Mouse (Mus musculus): ENCODE results near the gene Bcl2l13. TPM values are rescaled to one million over a fixed set of nuclear protein-coding genes. Genes with fewer than 3 reads are reported as not detected.
"Not testable (repeated sequence)": the region's sequence is repeated elsewhere in the genome, so short reads cannot be mapped to it uniquely, and the experiment has no call there.

Bcl2l13 gene
- total and polyA plus RNA-seq, 3 experiments: 24.6 to 46.6 (median 25.5) TPM

DNA sequence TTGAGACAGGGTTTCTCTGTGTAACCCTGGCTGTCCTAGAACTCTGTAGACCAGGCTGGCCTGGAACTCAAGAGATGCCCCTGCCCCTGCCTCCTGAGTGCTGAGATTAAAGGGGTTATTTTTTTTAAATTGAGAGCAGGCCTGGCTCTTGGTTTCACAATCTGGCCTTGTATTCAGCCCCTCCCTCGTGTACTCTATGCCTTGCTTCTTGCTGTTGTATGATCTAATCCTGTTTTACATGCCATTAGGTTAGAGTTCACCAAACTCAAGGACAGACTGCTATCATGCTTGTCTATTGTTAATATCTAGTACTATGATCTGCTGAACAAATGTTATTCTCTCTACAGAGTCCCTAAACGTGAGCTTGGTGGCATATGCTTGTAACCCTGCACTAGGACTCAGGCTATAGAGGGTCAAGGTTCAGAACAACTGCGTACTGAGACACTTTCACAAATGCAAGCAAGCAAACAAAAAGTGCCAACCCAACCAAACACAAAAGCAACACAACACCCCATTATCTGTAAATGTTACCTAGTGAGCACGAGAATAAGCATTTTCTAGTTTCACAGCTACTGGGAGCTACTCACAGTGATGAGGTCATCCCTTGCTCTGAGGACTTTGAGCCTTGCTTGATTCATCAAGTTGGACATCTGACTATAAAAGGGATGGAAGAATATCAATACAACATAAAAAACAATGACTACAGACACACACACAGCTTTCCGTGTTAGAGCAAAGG is 28.8 kb upstream of the Bcl2l13 start:
- Histone ChIP-seq H3K79me2 (replicated peaks; ENCODE audit: control insufficient read depth, extremely low read depth, insufficient read depth, poor library complexity, severe bottlenecking) (no peaks in the 10 kb centered on the region), H3K36me3 (replicated peaks in 1 of 2; ENCODE audit: control insufficient read depth in 1 of 2, insufficient read depth in 1 of 2, low read length in 1 of 2) (peaks cover 67 to 90% of the 10 kb centered on the region in 2 experiments), H3K4me2 (ENCODE audit: insufficient read depth, low read depth, poor library complexity, severe bottlenecking) (no peak overlapping the region), H3K27ac (ENCODE audit: insufficient read depth, low read depth) (no peak overlapping the region), H3K9ac (ENCODE audit: insufficient read depth, low read depth) (no peak overlapping the region), H3K4me1 (ENCODE audit: control insufficient read depth in 1 of 2, insufficient read depth in 2 of 2) (no peaks in the 10 kb centered on the region), H3K9me3 (replicated peaks; ENCODE audit: low read length) (peaks cover 3% of the 10 kb centered on the region), H3K27me3 (replicated peaks) (no peaks in the 10 kb centered on the region), H3K4me3 (replicated peaks in 1 of 3; ENCODE audit: low read depth in 2 of 3, low read length in 2 of 3, poor library complexity in 1 of 3) (no peak overlapping the region)
- TF ChIP-seq ZMIZ1 (IDR thresholded peaks at IDR 0.05; ENCODE audit: low read depth, low read length) (no peak), KAT2A (IDR thresholded peaks at IDR 0.05; ENCODE audit: insufficient replicate concordance, low read length) (no peak), NELFE (IDR thresholded peaks at IDR 0.05; ENCODE audit: low read depth, low read length) (no peak)
- dilution Hi-C loops (cut with MboI; ENCODE audit: extremely low pct_ligation_motif_present, extremely low pct_unique_long_range_greater_than_20kb, low sequenced_read_pairs) (no loop called here), in situ Hi-C loops (cut with MboI; ENCODE audit: low pct_ligation_motif_present, low pct_unique_long_range_greater_than_20kb, low sequenced_read_pairs) (no loop called here)
- no peak for DNase-seq (ENCODE audit: extremely low read depth)

GRCm38 (mm10) chr6:120807738-120808081 is 28.3 kb upstream of the Bcl2l13 start:
- Histone ChIP-seq H3K4me2 (ENCODE audit: insufficient read depth, low read depth, poor library complexity, severe bottlenecking) (no peak overlapping the region), H3K9ac (ENCODE audit: insufficient read depth, low read depth) (no peak overlapping the region), H3K79me2 (replicated peaks; ENCODE audit: control insufficient read depth, extremely low read depth, insufficient read depth, poor library complexity, severe bottlenecking) (no peaks in the 10 kb centered on the region), H3K27me3 (replicated peaks) (no peaks in the 10 kb centered on the region), H3K36me3 (replicated peaks in 1 of 2; ENCODE audit: control insufficient read depth in 1 of 2, insufficient read depth in 1 of 2, low read length in 1 of 2) (peaks cover 63 to 85% of the 10 kb centered on the region in 2 experiments), H3K4me1 (ENCODE audit: control insufficient read depth in 1 of 2, insufficient read depth in 2 of 2) (no peaks in the 10 kb centered on the region), H3K4me3 (replicated peaks in 1 of 3; ENCODE audit: low read depth in 2 of 3, low read length in 2 of 3, poor library complexity in 1 of 3) (no peak overlapping the region), H3K27ac (ENCODE audit: insufficient read depth, low read depth) (no peak overlapping the region), H3K9me3 (replicated peaks; ENCODE audit: low read length) (peaks cover 3% of the 10 kb centered on the region)
- DNase-seq (ENCODE audit: extremely low read depth): no peak
- in situ Hi-C loops (cut with MboI; ENCODE audit: low pct_ligation_motif_present, low pct_unique_long_range_greater_than_20kb, low sequenced_read_pairs) (no loop called here), dilution Hi-C loops (cut with MboI; ENCODE audit: extremely low pct_ligation_motif_present, extremely low pct_unique_long_range_greater_than_20kb, low sequenced_read_pairs) (no loop called here)
- no peak for TF ChIP-seq JUN (IDR thresholded peaks at IDR 0.05; ENCODE audit: insufficient read depth, low read depth, low read length)
- TF ChIP-seq SMC3 (IDR thresholded peaks at IDR 0.05; ENCODE audit: low read depth, low read length): no peak
- TF ChIP-seq ZC3H11A (IDR thresholded peaks at IDR 0.05; ENCODE audit: low read depth, low read length): no peak
- TF ChIP-seq MXI1 (IDR thresholded peaks at IDR 0.05; ENCODE audit: low read depth, low read length): no peak
- no peak for TF ChIP-seq POLR2A (IDR thresholded peaks at IDR 0.05; ENCODE audit: low read depth, low read length)
- TF ChIP-seq MEF2A (IDR thresholded peaks at IDR 0.05; ENCODE audit: borderline replicate concordance, low read depth, low read length): no peak
- TF ChIP-seq RCOR1 (conservative IDR thresholded peaks at IDR 0.05; ENCODE audit: low read depth, low read length): no peak
- TF ChIP-seq TCF12 (IDR thresholded peaks at IDR 0.05; ENCODE audit: low read depth, low read length): no peak
- no peak for TF ChIP-seq UBTF (IDR thresholded peaks at IDR 0.05; ENCODE audit: low read depth, low read length)
- TF ChIP-seq ETS1 (conservative IDR thresholded peaks at IDR 0.05; ENCODE audit: low read depth, low read length): no peak
- no peak for TF ChIP-seq ZNF384 (IDR thresholded peaks at IDR 0.05; ENCODE audit: low read depth, low read length)
- no peak for TF ChIP-seq USF2 (conservative IDR thresholded peaks at IDR 0.05; ENCODE audit: low read depth, low read length)
- no peak for TF ChIP-seq ZKSCAN1 (IDR thresholded peaks at IDR 0.05; ENCODE audit: borderline replicate concordance, low read depth, low read length)
- TF ChIP-seq SIN3A (IDR thresholded peaks at IDR 0.05; ENCODE audit: low read length): no peak
- TF ChIP-seq BHLHE40 (IDR thresholded peaks at IDR 0.05; ENCODE audit: low read depth, low read length): no peak
- no peak for TF ChIP-seq KAT2A (IDR thresholded peaks at IDR 0.05; ENCODE audit: insufficient replicate concordance, low read length)
- no peak for TF ChIP-seq RAD21 (IDR thresholded peaks at IDR 0.05; ENCODE audit: low read depth, low read length)
- TF ChIP-seq HCFC1 (IDR thresholded peaks at IDR 0.05; ENCODE audit: low read depth, low read length): no peak
- TF ChIP-seq E2F4 (IDR thresholded peaks at IDR 0.05; ENCODE audit: insufficient replicate concordance, low read depth, low read length): no peak

DNA sequence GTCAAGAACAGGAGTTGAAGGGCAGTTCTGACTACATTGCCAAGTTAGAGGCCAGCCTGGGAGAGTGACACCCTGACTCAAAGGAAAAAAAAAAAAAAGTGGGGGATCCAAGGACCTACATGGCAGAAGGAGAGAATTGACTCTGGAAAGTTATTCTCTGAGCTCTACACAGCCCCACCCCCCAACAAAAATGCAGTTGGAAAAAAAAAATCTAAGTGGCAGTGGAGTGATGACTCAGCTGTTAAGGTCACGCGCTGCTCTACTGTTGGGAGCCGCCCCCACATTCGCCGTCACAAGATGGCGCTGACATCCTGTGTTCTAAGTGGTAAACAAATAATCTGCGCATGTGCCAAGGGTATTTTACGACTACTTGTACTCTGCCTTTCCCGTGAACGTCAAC is 24.0 kb upstream of the Bcl2l13 start:
- H3K27ac ChIP-seq (ENCODE audit: insufficient read depth, low read depth); dilution Hi-C loops (cut with MboI; ENCODE audit: extremely low pct_ligation_motif_present, extremely low pct_unique_long_range_greater_than_20kb, low sequenced_read_pairs); H3K4me1 ChIP-seq (ENCODE audit: control insufficient read depth in 1 of 2, insufficient read depth in 2 of 2); DNase-seq (ENCODE audit: extremely low read depth); H3K9ac ChIP-seq (ENCODE audit: insufficient read depth, low read depth); H3K4me2 ChIP-seq (ENCODE audit: insufficient read depth, low read depth, poor library complexity, severe bottlenecking); H3K9me3 ChIP-seq (replicated peaks; ENCODE audit: low read length); in situ Hi-C loops (cut with MboI; ENCODE audit: low pct_ligation_motif_present, low pct_unique_long_range_greater_than_20kb, low sequenced_read_pairs); H3K4me3 ChIP-seq (replicated peaks in 1 of 3; ENCODE audit: low read depth in 2 of 3, low read length in 2 of 3, poor library complexity in 1 of 3); H3K27me3 ChIP-seq (replicated peaks); H3K79me2 ChIP-seq (replicated peaks; ENCODE audit: control insufficient read depth, extremely low read depth, insufficient read depth, poor library complexity, severe bottlenecking): not testable (repeated sequence)
- peaks cover 28 to 44% of the 10 kb centered on the region in 2 experiments for H3K36me3 ChIP-seq (replicated peaks in 1 of 2; ENCODE audit: control insufficient read depth in 1 of 2, insufficient read depth in 1 of 2, low read length in 1 of 2)
